Mouse (Mus musculus): Measurements from ENCODE around the gene Larp6. TPM values are rescaled to one million over a fixed set of nuclear protein-coding genes. Genes with fewer than 3 reads are reported as not detected.

The Larp6 gene
- total and polyA plus RNA-seq, 2 experiments from 2014 or later: 26.0 to 33.4 TPM

GRCm38 (mm10) chr9:60744971-60745370 is 32.2 kb downstream of the Larp6 start:
- Histone ChIP-seq H3K4me3 (ENCODE audit: low read length) (no peak overlapping the region), H3K4me1 (ENCODE audit: insufficient read depth, low read length) (no peaks in the 10 kb centered on the region), H3K4me2 (ENCODE audit: low read depth, low read length) (no peak overlapping the region), H3K27me3 (ENCODE audit: insufficient read depth, low read length) (no peaks in the 10 kb centered on the region), H3K36me3 (ENCODE audit: insufficient read depth, low read length) (no peaks in the 10 kb centered on the region), H3K9ac (replicated peaks; ENCODE audit: low read length) (no peak overlapping the region), H3K27ac (no peak overlapping the region), H3K9me3 (ENCODE audit: low read length) (no peaks in the 10 kb centered on the region)
- TF ChIP-seq CTCF (IDR thresholded peaks at IDR 0.05; ENCODE audit: low read depth): no peak
- ATAC-seq (no peak), DNase-seq (ENCODE audit: low spot score) (no peak)
- WGBS: 53% methylated on average over 4 of the region's 4 CpGs

- no peaks in the 10 kb centered on the region for H3K9me3 ChIP-seq (ENCODE audit: low read length)
- no peak overlapping the region for H3K4me2 ChIP-seq (ENCODE audit: low read depth, low read length)
- WGBS: 55% methylated on average over 6 of the region's 6 CpGs
- ATAC-seq (no peak), DNase-seq (ENCODE audit: low spot score) (no peak)
- H3K27me3 ChIP-seq (ENCODE audit: insufficient read depth, low read length): no peaks in the 10 kb centered on the region
- TF ChIP-seq CTCF (IDR thresholded peaks at IDR 0.05; ENCODE audit: low read depth): no peak
- H3K36me3 ChIP-seq (ENCODE audit: insufficient read depth, low read length): no peaks in the 10 kb centered on the region
- no peak overlapping the region for H3K9ac ChIP-seq (replicated peaks; ENCODE audit: low read length)
- no peak overlapping the region for H3K27ac ChIP-seq
- no peaks in the 10 kb centered on the region for H3K4me1 ChIP-seq (ENCODE audit: insufficient read depth, low read length)
- no peak overlapping the region for H3K4me3 ChIP-seq (ENCODE audit: low read length)
Measured at GRCm38 (mm10) chr9:60746561-60746960, 33.8 kb downstream of the Larp6 start.

- 91% methylated on average over 5 of the region's 5 CpGs for WGBS
- DNase-seq (ENCODE audit: low spot score) (no peak), ATAC-seq (no peak)
- no peak for TF ChIP-seq CTCF (IDR thresholded peaks at IDR 0.05; ENCODE audit: low read depth)
- no peak overlapping the region for H3K4me2 ChIP-seq (ENCODE audit: low read depth, low read length)
- H3K9ac ChIP-seq (replicated peaks; ENCODE audit: low read length): no peak overlapping the region
- H3K4me3 ChIP-seq (ENCODE audit: low read length): no peak overlapping the region
- H3K9me3 ChIP-seq (ENCODE audit: low read length): no peaks in the 10 kb centered on the region
- no peaks in the 10 kb centered on the region for H3K36me3 ChIP-seq (ENCODE audit: insufficient read depth, low read length)
- H3K4me1 ChIP-seq (ENCODE audit: insufficient read depth, low read length): no peaks in the 10 kb centered on the region
- no peaks in the 10 kb centered on the region for H3K27me3 ChIP-seq (ENCODE audit: insufficient read depth, low read length)
- no peak overlapping the region for H3K27ac ChIP-seq
Measured at GRCm38 (mm10) chr9:60747672-60748071, 34.9 kb downstream of the Larp6 start.

- 75% methylated on average over 2 of the region's 2 CpGs for WGBS
- TF ChIP-seq CTCF (IDR thresholded peaks at IDR 0.05; ENCODE audit: low read depth): no peak
- H3K9me3 ChIP-seq (ENCODE audit: low read length): no peaks in the 10 kb centered on the region
- no peaks in the 10 kb centered on the region for H3K4me1 ChIP-seq (ENCODE audit: insufficient read depth, low read length)
- no peak overlapping the region for H3K27ac ChIP-seq
- no peaks in the 10 kb centered on the region for H3K27me3 ChIP-seq (ENCODE audit: insufficient read depth, low read length)
- no peak overlapping the region for H3K9ac ChIP-seq (replicated peaks; ENCODE audit: low read length)
- H3K4me3 ChIP-seq (ENCODE audit: low read length): no peak overlapping the region
- no peak overlapping the region for H3K4me2 ChIP-seq (ENCODE audit: low read depth, low read length)
- ATAC-seq: no peak
- no peaks in the 10 kb centered on the region for H3K36me3 ChIP-seq (ENCODE audit: insufficient read depth, low read length)
- no peak for DNase-seq (ENCODE audit: low spot score)
Measured at GRCm38 (mm10) chr9:60748191-60748590, 35.4 kb downstream of the Larp6 start.

GRCm38 (mm10) chr9:60749105-60749504 is 36.3 kb downstream of the Larp6 start:
- no peaks in the 10 kb centered on the region for H3K27me3 ChIP-seq (ENCODE audit: insufficient read depth, low read length)
- H3K9ac ChIP-seq (replicated peaks; ENCODE audit: low read length): no peak overlapping the region
- H3K36me3 ChIP-seq (ENCODE audit: insufficient read depth, low read length): no peaks in the 10 kb centered on the region
- ATAC-seq (no peak), DNase-seq (ENCODE audit: low spot score) (no peak)
- no peak overlapping the region for H3K27ac ChIP-seq
- H3K9me3 ChIP-seq (ENCODE audit: low read length): no peaks in the 10 kb centered on the region
- H3K4me2 ChIP-seq (ENCODE audit: low read depth, low read length): no peak overlapping the region
- no peak overlapping the region for H3K4me3 ChIP-seq (ENCODE audit: low read length)
- 89% methylated on average over 2 of the region's 2 CpGs for WGBS
- H3K4me1 ChIP-seq (ENCODE audit: insufficient read depth, low read length): no peaks in the 10 kb centered on the region
- TF ChIP-seq CTCF (IDR thresholded peaks at IDR 0.05; ENCODE audit: low read depth): peak; percentile 26

- no peaks in the 10 kb centered on the region for H3K9me3 ChIP-seq (ENCODE audit: low read length)
- H3K27me3 ChIP-seq (ENCODE audit: insufficient read depth, low read length): no peaks in the 10 kb centered on the region
- ATAC-seq (no peak), DNase-seq (ENCODE audit: low spot score) (no peak)
- 92% methylated on average over 5 of the region's 5 CpGs for WGBS
- H3K4me2 ChIP-seq (ENCODE audit: low read depth, low read length): no peak overlapping the region
- H3K27ac ChIP-seq: no peak overlapping the region
- H3K4me3 ChIP-seq (ENCODE audit: low read length): no peak overlapping the region
- TF ChIP-seq CTCF (IDR thresholded peaks at IDR 0.05; ENCODE audit: low read depth): no peak
- no peaks in the 10 kb centered on the region for H3K36me3 ChIP-seq (ENCODE audit: insufficient read depth, low read length)
- no peak overlapping the region for H3K9ac ChIP-seq (replicated peaks; ENCODE audit: low read length)
- no peaks in the 10 kb centered on the region for H3K4me1 ChIP-seq (ENCODE audit: insufficient read depth, low read length)
Measured at GRCm38 (mm10) chr9:60751098-60751497, 38.3 kb downstream of the Larp6 start.

GRCm38 (mm10) chr9:60751971-60752370 is 39.2 kb downstream of the Larp6 start:
- Histone ChIP-seq H3K36me3 (ENCODE audit: insufficient read depth, low read length) (no peaks in the 10 kb centered on the region), H3K9ac (replicated peaks; ENCODE audit: low read length) (no peak overlapping the region), H3K9me3 (ENCODE audit: low read length) (no peaks in the 10 kb centered on the region), H3K27ac (no peak overlapping the region), H3K4me3 (ENCODE audit: low read length) (no peak overlapping the region), H3K4me2 (ENCODE audit: low read depth, low read length) (no peak overlapping the region), H3K4me1 (ENCODE audit: insufficient read depth, low read length) (no peaks in the 10 kb centered on the region), H3K27me3 (ENCODE audit: insufficient read depth, low read length) (no peaks in the 10 kb centered on the region)
- no peak for TF ChIP-seq CTCF (IDR thresholded peaks at IDR 0.05; ENCODE audit: low read depth)
- DNase-seq (ENCODE audit: low spot score) (no peak), ATAC-seq (no peak)
- 69% methylated on average over 6 of the region's 6 CpGs for WGBS
